Mouse (Mus musculus) heart, postnatal 10 days (tissue): ENCODE measurements at regions not wholly inside any gene's neighbourhood (a gene's known extent, or its start where the extent isn't known, plus 50 kb on each side); places are given as distances from the start of the nearest gene placed in this dataset.
A peak's percentile ranks its signal among the peaks of the same experiment; 100 is the strongest.

ENCODE experiments used
- DNase-seq, 2 experiments: peaks; one replicate each; pipeline ENCODE4 v3.0.0; 2021
- intact Hi-C: fragments of 180-260 bp; cut with DNase I; formaldehyde crosslinking; loops from one replicate; pipeline ENCODE4 v1.15.1; 2025

- intact Hi-C loops: no loop called here
- no peak for DNase-seq
Observed at GRCm38 (mm10) chr8:35182141-35182540, 583.4 kb upstream of the Gm19410 start.

DNA sequence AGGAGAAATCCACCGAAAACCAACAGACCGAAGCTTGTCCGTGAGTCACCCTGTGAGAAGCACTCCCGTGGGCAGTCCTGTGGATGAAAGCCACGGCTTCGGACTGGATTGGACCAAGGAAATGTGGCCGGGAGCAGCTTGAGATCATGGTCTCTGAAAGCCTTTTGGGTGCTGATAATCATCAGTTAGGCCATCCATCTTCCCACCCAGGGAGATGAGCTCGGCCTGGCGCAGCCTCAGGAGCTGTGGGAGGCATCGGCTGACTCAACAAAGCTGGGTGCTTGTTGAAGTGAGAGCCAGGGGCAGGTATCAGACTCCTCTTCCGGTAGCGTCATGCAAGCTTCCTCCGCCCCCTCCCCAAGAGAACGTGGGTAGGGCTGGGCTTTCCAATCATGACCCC, 582.2 kb upstream of the Gm19410 start:
- no peak for DNase-seq
- intact Hi-C loops: no loop called here

DNA sequence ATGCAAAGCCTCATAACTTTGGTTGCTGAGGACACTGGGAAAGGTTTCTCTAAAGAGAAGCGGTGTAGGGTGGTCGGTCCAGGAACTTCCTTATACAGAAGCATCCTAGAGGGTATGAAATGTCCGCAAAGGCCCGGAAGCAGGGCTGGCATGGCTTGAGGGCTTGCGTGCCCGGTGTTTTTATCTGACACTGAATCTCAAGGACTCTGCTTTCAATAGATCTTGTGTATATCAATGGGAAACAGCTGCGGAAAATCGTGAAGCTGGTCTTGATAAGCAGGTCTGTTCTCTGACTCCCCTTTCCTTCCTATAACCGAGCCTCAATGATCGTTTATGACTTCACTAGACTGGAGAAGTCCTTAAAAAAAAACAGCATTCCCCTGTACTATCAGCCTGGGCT, 580.4 kb upstream of the Gm19410 start:
- no peak for DNase-seq
- intact Hi-C loops: no loop called here

GRCm38 (mm10) chr8:35188531-35188930, 577.1 kb upstream of the Gm19410 start:
- intact Hi-C loops: no loop called here
- no peak for DNase-seq

GRCm38 (mm10) chr8:35189695-35190094, 575.9 kb upstream of the Gm19410 start:
- intact Hi-C loops: no loop called here
- DNase-seq: no peak

DNA sequence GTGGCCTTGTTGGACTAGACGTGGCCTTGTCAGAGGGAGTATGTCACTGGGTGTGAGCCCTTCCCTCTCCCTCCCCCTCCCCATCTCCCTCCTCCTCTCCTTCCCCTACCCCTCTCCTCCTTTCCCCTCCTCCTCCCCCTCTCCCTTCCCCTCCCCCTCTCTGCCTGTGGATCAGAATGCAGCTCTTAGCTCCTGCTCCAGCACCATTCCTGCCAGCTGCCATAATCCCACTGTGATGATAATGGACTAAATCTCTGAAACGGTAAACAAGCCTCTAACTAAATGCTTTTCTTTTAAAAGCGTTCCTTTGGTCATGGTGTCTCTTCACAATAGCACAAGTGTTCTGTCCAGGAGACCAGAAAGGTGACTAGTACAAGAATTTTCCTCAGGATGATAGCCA, 573.1 kb upstream of the Gm19410 start:
- intact Hi-C loops: no loop called here

GRCm38 (mm10) chr8:35193771-35194170, 571.8 kb upstream of the Gm19410 start:
- DNase-seq: peak; percentile 64 to 70

More for the DNA sequence above, 573.1 kb upstream of the Gm19410 start:
- DNase-seq: no peak

DNA sequence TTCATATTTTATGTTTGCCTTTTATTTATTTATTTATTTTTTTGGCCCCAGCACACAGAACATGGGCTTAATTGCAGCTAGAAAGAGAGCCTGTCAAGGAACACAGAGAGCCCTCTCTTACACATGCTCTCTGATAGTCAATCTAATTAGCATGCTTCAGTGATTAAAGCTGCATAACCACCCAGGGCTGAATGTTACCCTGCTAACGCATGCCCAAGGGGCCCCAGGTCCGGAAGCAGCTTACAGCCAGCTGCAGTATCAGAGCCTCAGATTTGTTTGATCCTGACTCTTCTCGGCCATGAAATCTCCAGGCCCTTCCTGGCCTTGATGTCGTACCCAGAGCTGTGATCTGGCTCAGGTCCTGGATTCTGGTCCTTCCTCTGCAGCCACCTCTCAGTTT, 569.4 kb upstream of the Gm19410 start:
- intact Hi-C loops: no loop called here
- DNase-seq: no peak

More at GRCm38 (mm10) chr8:35193771-35194170, 571.8 kb upstream of the Gm19410 start:
- intact Hi-C loops: no loop called here

DNA sequence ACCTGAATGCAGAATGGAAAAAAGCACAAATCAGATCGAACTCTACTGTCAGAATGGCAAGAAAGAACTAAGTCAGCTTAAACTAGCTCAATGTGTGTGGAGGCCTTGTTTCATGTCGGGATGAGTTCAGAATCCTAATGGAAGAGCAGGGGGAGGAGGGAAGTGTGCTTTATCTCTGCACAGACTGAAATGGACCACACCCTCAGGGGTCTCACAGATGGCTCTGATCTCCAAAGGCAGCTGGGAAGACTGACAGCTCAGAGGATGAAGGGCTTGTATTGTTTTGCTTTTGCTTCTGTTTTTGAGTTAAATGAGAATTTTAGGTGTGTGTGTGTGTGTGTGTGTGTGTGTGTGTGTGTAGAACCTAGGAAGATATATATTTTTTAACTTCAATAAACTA, 566.8 kb upstream of the Gm19410 start:
- no peak for DNase-seq
- intact Hi-C loops: no loop called here

GRCm38 (mm10) chr8:35201416-35201815, 564.2 kb upstream of the Gm19410 start:
- DNase-seq: no peak
- intact Hi-C loops: no loop called here

GRCm38 (mm10) chr8:35204971-35205370, 560.6 kb upstream of the Gm19410 start:
- intact Hi-C loops: loop anchor here (5.0 kb wide), 2 partner anchors 262 to 313 kb away; no protein-coding TSS in a partner anchor
- DNase-seq: no peak

DNA sequence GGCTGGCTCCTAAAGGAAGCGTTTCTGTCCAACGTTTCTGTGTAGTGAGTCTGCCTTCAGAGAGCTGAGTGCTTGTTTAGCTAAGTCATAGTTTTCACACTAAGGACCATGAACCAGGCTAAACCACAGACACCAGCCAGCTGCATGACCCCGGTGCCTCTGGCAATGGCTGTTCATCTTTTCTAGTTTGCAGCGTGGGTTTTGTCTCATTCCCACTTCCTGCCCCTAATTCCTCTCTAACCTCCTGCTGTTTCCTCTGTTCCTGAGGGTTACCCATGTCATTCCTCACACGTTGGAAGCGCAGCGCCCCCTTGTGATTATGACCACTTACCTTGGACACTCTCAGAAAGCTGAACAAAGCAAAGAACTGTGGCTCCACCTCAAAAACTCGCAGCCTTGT, 560.1 kb upstream of the Gm19410 start:
- intact Hi-C loops: loop anchor here (5.0 kb wide), 2 partner anchors 262 to 313 kb away; no protein-coding TSS in a partner anchor
- peak; percentile 82 to 86 for DNase-seq

DNA sequence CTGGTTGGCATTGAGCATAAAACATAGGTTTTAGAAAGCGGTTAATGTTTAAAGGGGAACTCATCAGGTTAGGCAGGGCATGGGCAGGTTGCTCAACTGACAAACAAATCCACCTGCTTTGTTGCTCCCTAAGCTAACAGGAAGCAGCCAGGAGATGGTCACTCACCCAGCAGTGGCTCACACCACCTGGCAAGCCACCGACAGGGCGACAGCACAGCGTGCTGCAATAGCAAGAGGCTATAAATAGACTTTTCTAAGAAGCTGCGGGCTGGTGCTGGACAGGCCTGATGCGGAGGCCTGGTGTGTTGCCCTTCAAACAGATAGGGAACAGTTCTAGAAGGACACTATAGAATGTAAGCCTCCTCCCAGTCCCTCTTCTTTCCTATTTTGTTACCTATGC, 559.3 kb upstream of the Gm19410 start:
- intact Hi-C loops: loop anchor here (5.0 kb wide), 2 partner anchors 261 to 314 kb away; no protein-coding TSS in a partner anchor
- DNase-seq: peak; percentile 65 to 80

DNA sequence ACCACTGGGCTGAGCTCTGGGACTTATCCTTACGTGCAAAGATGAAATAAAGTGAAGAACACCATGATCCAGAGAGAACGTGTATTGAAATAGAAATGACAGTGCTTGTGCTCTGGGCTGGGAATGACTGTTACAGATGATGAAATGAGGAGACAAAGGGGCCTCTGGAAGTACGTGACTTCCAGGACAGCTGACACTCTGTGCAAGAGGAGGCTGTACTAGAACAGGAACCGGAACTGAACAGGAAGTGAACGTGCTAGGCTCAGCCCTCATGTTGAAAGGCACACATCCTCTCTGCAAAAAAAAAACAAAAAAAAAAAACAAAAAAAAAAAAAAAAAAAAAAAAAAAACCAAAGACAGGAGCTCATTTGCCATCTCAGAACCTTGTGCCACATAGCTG, 557.2 kb upstream of the Gm19410 start:
- intact Hi-C loops: loop anchor here (5.0 kb wide), 2 partner anchors 259 to 316 kb away; no protein-coding TSS in a partner anchor

DNA sequence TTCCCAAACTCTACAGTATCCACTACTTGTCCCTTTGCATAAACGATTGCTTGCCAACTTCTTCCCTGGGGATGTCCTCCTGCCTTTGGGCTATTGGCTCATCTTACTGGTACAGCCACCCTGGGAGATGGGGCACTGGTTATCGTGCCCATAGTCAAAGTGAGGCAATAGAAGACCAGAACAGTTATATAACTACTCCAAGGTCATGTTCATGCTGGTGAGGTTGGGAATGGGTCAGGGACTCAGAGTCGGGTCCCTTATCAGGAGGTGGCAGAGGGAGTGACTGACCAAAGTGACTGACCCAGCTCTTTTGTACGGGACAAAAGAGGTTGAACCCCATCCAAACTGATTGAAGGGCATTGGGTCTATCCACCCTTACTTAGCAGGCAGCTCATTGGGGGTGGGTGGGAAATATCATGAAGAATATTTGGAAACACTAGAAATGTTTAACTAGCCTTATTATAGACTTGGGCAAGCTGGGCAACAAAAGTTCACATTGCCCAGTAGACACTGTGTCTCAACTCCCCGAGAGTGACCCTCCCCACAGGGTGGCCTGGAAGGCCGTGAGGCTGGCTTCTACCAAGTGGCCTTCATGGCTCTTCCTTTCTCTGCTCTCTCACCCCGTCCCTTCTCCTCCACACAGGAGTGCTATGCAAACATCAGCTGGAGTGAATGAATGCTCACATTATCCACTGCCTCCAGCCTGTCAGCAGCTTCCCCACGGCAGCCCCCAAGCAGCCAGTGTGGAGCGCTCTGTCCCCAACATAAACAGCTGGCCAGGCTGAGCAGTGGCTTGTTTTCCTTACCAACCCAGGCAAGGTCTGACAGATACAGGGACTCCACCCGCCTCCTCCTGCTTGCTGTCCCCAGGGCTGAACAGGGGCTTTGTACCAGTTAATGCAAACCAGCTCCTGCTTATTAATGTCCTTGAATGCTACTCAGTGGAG, 553.8 kb upstream of the Gm19410 start:
- no peak for DNase-seq
- intact Hi-C loops: no loop called here

More for the DNA sequence above, 557.2 kb upstream of the Gm19410 start:
- no peak for DNase-seq

- DNase-seq: no peak
- intact Hi-C loops: no loop called here
Observed at GRCm38 (mm10) chr8:35213515-35213914, 552.1 kb upstream of the Gm19410 start.

GRCm38 (mm10) chr8:35217604-35218003, 548.0 kb upstream of the Gm19410 start:
- intact Hi-C loops: no loop called here
- DNase-seq: no peak

GRCm38 (mm10) chr8:35218327-35218726, 547.3 kb upstream of the Gm19410 start:
- intact Hi-C loops: no loop called here
- peak; percentile 75 to 77 for DNase-seq

- intact Hi-C loops: no loop called here
- DNase-seq: no peak
Observed at GRCm38 (mm10) chr8:35224053-35224924, 541.3 kb upstream of the Gm19410 start.

- no peak for DNase-seq
- intact Hi-C loops: no loop called here
Observed at GRCm38 (mm10) chr8:35224925-35225244, 540.7 kb upstream of the Gm19410 start.

DNA sequence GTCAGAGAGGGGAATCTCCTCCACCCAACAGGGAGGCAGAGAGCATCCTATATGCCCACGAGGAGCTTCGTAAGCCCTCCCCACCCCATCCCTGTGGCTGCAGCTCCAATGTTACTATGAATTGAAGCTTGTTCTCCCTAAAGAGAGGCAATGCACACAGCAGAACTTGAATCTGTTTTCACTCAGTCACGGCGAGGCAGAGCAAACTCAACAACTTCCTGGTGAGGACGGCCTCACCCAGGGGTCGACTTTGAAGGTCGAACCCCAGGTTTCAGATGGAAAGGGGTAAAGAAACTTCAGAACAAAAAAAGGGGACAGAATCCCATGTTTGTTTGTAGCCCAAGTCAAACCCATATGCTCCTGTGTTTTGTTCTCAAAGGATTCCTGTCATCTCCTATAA, 538.5 kb upstream of the Gm19410 start:
- intact Hi-C loops: no loop called here
- no peak for DNase-seq
